Mouse (Mus musculus): ENCODE measurements at regions not wholly inside any gene's neighbourhood (a gene's known extent, or its start where the extent isn't known, plus 50 kb on each side); places are given as distances from the start of the nearest gene placed in this dataset.
"Not testable (repeated sequence)": the region's sequence is repeated elsewhere in the genome, so short reads cannot be mapped to it uniquely, and the experiment has no call there.

GRCm38 (mm10) chr3:8244526-8245194 is 1365.2 kb downstream of the Zfp704 start:
- not testable (repeated sequence) for ATAC-seq (replicated peaks; ENCODE audit: insufficient number of reproducible peaks, low FRiP score, low TSS enrichment, poor library complexity, severe bottlenecking)

DNA sequence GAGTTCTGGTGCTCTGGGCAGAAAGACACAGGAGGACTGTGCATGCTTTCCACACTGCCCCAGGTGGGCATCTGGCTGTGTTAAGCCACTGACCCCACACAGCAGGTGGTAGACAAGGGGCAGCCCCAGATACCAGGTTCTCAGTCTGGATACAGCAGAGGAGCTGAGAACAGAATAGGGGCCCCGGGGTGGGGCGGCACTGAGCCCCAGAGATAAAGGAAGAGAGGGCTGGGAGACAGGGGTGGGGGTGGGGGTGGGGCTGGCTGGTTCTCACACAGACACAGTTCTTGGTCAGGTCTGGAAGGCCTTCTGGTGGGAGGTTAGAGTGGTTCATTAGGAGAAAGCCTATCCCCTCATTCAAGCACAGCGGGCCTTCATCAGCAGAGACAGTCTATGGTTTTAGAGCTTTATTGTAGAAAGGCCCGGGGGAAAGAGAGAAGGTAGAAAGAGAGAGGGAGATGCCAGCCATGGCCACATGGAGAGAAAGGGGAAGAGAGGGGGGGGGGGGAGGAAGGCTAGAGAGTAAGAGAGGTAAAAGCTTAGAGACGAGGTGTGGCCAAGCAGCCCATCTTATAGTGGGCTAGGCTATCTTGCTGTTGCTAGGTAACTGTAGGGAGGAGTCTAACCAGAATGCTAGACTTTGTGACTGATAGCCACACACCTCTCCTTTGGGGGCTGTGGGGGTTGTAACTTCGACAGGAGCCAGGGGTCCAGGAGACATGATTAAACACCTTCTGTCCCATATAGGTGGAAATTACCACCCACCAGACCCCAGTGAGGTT is 1403.1 kb downstream of the Zfp704 start:
- ATAC-seq (replicated peaks; ENCODE audit: insufficient number of reproducible peaks, low FRiP score, low TSS enrichment, poor library complexity, severe bottlenecking): no peak

- no peak for ATAC-seq (replicated peaks; ENCODE audit: insufficient number of reproducible peaks, low FRiP score, low TSS enrichment, poor library complexity, severe bottlenecking)
Observed at GRCm38 (mm10) chr3:8163030-8163429, 1446.9 kb downstream of the Zfp704 start.

GRCm38 (mm10) chr3:8161997-8162756 is 1447.7 kb downstream of the Zfp704 start:
- no peak for ATAC-seq (replicated peaks; ENCODE audit: insufficient number of reproducible peaks, low FRiP score, low TSS enrichment, poor library complexity, severe bottlenecking)

DNA sequence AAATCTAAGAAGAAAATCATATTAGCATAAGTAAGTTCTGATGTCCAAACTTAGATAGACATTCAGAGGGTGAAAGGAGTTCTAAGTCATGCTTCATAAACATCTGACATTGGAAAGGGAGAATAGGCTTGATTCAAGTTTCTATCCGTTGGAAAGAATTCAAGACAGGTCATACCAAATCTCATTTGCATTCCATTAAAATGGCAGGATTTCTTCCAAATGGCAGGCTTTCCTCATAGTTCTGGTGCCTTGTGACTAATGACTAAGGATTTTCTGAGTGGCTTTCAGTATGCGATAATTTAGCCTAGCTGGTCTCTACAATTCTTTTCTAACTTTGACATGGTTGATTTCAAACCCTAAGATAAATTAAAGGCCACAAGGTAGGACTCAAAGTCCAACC is 1466.9 kb downstream of the Zfp704 start:
- ATAC-seq (replicated peaks; ENCODE audit: insufficient number of reproducible peaks, low FRiP score, low TSS enrichment, poor library complexity, severe bottlenecking): no peak

GRCm38 (mm10) chr3:8142190-8142589 is 1467.7 kb downstream of the Zfp704 start:
- ATAC-seq (replicated peaks; ENCODE audit: insufficient number of reproducible peaks, low FRiP score, low TSS enrichment, poor library complexity, severe bottlenecking): no peak

- no peak for ATAC-seq (replicated peaks; ENCODE audit: insufficient number of reproducible peaks, low FRiP score, low TSS enrichment, poor library complexity, severe bottlenecking)
Observed at GRCm38 (mm10) chr3:8141664-8142084, 1468.2 kb downstream of the Zfp704 start.

- not testable (repeated sequence) for ATAC-seq (replicated peaks; ENCODE audit: insufficient number of reproducible peaks, low FRiP score, low TSS enrichment, poor library complexity, severe bottlenecking)
Observed at GRCm38 (mm10) chr3:8123641-8124040, 1486.2 kb downstream of the Zfp704 start.

GRCm38 (mm10) chr3:8123141-8123540 is 1486.7 kb downstream of the Zfp704 start:
- no peak for ATAC-seq (replicated peaks; ENCODE audit: insufficient number of reproducible peaks, low FRiP score, low TSS enrichment, poor library complexity, severe bottlenecking)

DNA sequence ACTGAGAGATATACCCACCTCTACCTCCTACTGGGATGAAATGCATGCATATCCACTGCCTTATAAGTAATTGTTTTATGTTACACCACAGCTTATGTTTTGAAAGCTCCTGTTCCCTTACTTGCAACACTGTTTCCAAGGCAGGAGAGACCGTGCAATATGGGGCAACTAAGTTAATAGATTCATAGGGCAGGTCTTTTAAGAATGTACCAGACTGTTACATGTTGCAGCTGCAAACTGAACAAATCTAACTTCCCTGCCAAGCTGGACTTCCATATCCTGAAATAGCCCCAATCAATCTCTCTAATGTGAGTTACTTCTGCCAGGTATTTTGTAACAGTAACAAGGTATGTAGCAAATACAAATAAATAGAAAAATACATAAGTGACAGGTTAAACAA is 1478.0 kb upstream of the 1700008P02Rik start:
- no peak for ATAC-seq (replicated peaks; ENCODE audit: insufficient number of reproducible peaks, low FRiP score, low TSS enrichment, poor library complexity, severe bottlenecking)

DNA sequence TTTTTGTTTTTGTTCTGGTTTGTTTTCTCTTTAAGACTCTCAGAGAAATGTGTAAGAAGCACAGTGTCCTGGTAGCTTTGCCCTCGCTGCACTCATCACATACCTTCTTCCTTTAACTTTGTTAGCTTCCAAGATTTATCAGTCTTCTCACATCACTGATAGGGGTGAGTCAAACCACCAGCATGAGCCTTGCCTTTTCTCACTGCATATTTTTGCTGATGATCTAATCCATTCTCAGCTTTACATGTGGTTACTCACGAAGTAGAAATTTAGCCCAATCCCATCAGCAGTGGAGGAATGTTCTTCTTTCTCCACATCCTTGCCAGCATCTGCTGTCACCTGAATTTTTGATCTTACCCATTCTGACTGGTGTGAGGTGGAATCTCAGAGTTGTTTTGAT is 1464.5 kb upstream of the 1700008P02Rik start:
- no peak for ATAC-seq (replicated peaks; ENCODE audit: insufficient number of reproducible peaks, low FRiP score, low TSS enrichment, poor library complexity, severe bottlenecking)

- ATAC-seq (replicated peaks; ENCODE audit: insufficient number of reproducible peaks, low FRiP score, low TSS enrichment, poor library complexity, severe bottlenecking): no peak
Observed at GRCm38 (mm10) chr3:8053711-8054110, 1433.5 kb upstream of the 1700008P02Rik start.

DNA sequence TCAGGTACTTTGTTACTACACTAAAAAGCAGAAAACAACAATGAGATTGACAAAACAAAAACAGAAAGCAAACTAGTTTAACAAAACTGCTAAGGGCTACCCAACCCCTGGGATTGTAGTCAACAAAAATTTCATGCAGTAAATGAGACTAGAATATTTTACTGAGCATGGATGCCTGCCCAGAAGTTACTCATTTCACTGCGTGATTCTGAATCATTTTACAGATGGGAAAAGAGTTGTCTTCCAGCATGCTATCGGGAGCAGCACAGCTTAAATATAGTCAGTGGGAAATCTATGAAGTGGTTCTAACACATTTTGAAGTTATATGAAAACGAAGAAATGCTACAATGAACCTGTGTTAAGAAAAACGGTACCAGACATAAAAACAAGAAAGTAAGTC is 1430.9 kb upstream of the 1700008P02Rik start:
- no peak for ATAC-seq (replicated peaks; ENCODE audit: insufficient number of reproducible peaks, low FRiP score, low TSS enrichment, poor library complexity, severe bottlenecking)

DNA sequence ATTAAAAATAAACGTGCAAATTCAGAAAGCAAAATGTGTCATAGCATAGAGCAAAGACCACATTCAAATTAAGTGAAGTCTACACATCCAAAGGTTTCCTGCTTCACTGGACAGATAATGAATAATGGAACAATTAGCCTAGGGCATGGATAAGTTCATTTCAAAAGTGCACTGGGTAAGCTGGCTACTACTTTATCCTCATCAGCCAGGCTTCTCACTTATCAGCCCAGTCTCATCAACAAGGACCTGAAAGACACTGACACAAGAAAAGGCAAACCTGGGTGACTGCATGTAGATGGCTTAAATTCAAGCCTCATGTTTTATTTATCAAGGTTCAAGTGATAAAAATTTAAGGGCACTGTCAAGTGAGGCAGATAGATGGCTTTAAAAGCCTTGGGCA is 1429.5 kb upstream of the 1700008P02Rik start:
- no peak for ATAC-seq (replicated peaks; ENCODE audit: insufficient number of reproducible peaks, low FRiP score, low TSS enrichment, poor library complexity, severe bottlenecking)

DNA sequence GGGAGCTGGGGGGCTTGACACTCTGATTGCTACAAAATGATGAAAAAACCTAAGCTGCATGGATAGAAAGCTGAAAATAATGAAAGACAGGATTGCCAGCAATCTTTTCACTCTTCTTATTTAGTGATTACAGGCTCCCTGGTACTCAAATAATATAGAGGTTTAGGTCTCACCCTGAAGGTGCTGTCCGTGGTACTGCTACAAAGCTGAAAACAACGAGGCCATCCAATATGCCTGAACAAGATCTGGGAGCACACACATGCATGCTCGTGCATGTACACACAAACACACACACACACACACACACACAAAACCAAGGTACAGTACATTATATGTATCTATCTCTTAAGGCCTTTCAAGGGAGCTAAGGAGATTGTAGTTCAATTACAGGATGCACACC is 1426.1 kb upstream of the 1700008P02Rik start:
- no peak for ATAC-seq (replicated peaks; ENCODE audit: insufficient number of reproducible peaks, low FRiP score, low TSS enrichment, poor library complexity, severe bottlenecking)

DNA sequence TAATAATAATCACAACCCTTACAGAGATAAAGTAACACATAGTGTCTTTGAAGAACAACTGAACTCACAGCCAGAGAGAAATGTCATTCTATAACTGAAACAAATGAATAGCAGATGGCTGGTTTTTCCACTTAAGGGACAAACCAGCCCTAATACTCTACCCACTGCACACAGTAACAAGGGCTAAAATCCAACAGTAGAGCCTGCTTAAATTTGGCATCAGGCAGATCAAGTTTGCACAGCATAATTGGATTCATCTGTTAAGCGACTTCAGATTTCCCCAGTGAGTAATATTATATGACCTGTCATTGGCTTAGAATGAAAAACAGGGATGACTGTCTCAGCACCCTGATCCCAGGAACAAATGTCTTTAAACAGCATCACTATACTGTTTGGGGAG is 1416.5 kb upstream of the 1700008P02Rik start:
- no peak for ATAC-seq (replicated peaks; ENCODE audit: insufficient number of reproducible peaks, low FRiP score, low TSS enrichment, poor library complexity, severe bottlenecking)

DNA sequence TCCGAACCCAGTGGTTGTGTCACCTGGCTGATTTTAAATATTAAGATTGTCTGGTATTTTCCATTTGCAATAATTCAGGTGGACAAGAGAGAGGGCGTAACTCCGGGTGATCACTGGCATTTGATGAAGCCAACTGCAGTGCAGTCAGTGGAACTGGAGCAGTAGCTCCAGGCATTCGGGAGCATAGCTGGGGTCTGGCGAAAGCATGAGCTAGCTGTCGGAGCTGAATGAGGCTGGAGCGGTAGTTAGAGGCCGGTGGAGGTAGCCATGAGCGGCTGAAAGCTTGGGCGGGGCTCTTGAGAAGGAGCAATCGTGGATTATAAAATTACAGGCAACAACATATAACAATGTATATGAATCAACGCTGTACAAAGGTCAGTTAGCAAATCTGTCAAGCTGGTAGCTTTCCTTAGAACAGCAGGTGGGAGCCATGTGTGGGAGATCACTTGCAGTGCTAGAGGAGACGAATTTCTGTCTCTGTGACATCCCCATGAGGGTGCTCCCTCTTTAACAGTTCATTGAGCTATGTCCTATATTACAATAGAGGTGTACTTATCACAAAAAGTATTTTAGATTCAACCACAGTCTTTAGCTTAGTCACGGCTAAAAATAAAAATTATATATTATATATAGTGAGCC is 1415.0 kb upstream of the 1700008P02Rik start:
- ATAC-seq (replicated peaks; ENCODE audit: insufficient number of reproducible peaks, low FRiP score, low TSS enrichment, poor library complexity, severe bottlenecking): no peak

DNA sequence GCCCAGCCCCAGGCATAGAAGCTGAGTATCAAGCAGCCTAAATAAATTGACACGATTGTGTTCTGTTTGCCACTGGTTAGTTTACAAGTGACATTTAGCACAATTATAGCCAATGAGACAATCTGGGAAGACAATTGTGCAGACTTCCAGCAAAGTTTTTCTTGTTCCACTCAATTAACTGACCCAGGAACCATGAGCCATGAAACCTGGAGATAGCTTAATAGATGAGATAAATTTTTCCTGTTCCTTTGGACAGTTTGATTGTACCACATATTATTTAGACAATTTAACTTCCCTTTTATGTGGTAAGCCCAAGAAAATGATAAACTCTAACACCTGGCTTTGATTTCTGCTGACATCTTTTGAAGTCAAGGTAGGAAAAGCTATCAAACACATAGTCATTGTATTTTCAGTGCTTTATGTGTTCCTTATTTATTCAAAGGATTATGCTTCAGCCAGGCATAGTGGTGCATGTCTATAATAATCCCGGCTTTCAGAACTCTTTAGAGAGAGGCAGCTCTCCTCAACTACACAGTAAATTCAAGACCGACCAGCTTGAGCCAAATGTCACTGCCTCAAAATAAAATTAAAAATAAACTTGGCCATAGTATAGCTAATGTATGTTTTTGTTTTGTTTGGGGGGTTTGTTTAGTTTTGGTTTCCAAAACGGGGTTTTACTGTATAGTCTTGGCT is 1406.2 kb upstream of the 1700008P02Rik start:
- no peak for ATAC-seq (replicated peaks; ENCODE audit: insufficient number of reproducible peaks, low FRiP score, low TSS enrichment, poor library complexity, severe bottlenecking)

- ATAC-seq (replicated peaks; ENCODE audit: insufficient number of reproducible peaks, low FRiP score, low TSS enrichment, poor library complexity, severe bottlenecking): no peak
Observed at GRCm38 (mm10) chr3:8022654-8023053, 1402.4 kb upstream of the 1700008P02Rik start.

All from monocyte, adult 5-6 weeks (primary cell).